Mouse (Mus musculus): ENCODE data around the gene Pkhd1.
"Not testable (repeated sequence)": the region's sequence is repeated elsewhere in the genome, so short reads cannot be mapped to it uniquely, and the experiment has no call there.

Gene Pkhd1

GRCm38 (mm10) chr1:20481843-20482242, 136.0 kb downstream of the Pkhd1 start:
- DNase-seq = no peak

- no peak for DNase-seq
Measured at GRCm38 (mm10) chr1:20478695-20479094, 139.2 kb downstream of the Pkhd1 start.

- no peak for DNase-seq
Measured at GRCm38 (mm10) chr1:20478266-20478659, 139.6 kb downstream of the Pkhd1 start.

GRCm38 (mm10) chr1:20477561-20478265, 140.2 kb downstream of the Pkhd1 start:
- no peak for DNase-seq

GRCm38 (mm10) chr1:20470770-20471169, 147.1 kb downstream of the Pkhd1 start:
- no peak for DNase-seq

- no peak for DNase-seq
Measured at GRCm38 (mm10) chr1:20470317-20470716, 147.5 kb downstream of the Pkhd1 start.

- no peak for DNase-seq
Measured at GRCm38 (mm10) chr1:20466481-20466880, 151.4 kb downstream of the Pkhd1 start.

- DNase-seq = no peak
Measured at GRCm38 (mm10) chr1:20454621-20455020, 163.2 kb downstream of the Pkhd1 start.

GRCm38 (mm10) chr1:20450074-20450473, 167.8 kb downstream of the Pkhd1 start:
- no peak for DNase-seq

- not testable (repeated sequence) for DNase-seq
Measured at GRCm38 (mm10) chr1:20432026-20432425, 185.8 kb downstream of the Pkhd1 start.

- DNase-seq = no peak
Measured at GRCm38 (mm10) chr1:20429056-20429394, 188.8 kb downstream of the Pkhd1 start.

- no peak for DNase-seq
Measured at GRCm38 (mm10) chr1:20428370-20429055, 189.4 kb downstream of the Pkhd1 start.

GRCm38 (mm10) chr1:20409411-20409967, 208.4 kb downstream of the Pkhd1 start:
- no peak for DNase-seq

- DNase-seq = no peak
Measured at GRCm38 (mm10) chr1:20398319-20398718, 219.5 kb downstream of the Pkhd1 start.

GRCm38 (mm10) chr1:20364437-20364836, 253.4 kb downstream of the Pkhd1 start:
- no peak for DNase-seq

GRCm38 (mm10) chr1:20344651-20345050, 273.2 kb downstream of the Pkhd1 start:
- no peak for DNase-seq

- no peak for DNase-seq
Measured at GRCm38 (mm10) chr1:20311485-20311884, 306.4 kb downstream of the Pkhd1 start.

GRCm38 (mm10) chr1:20310925-20311324, 306.9 kb downstream of the Pkhd1 start:
- no peak for DNase-seq

GRCm38 (mm10) chr1:20306116-20306515, 311.7 kb downstream of the Pkhd1 start:
- no peak for DNase-seq

GRCm38 (mm10) chr1:20302943-20303578, 314.8 kb downstream of the Pkhd1 start:
- DNase-seq = no peak

GRCm38 (mm10) chr1:20302187-20302942, 315.5 kb downstream of the Pkhd1 start:
- no peak for DNase-seq

- DNase-seq = no peak
Measured at GRCm38 (mm10) chr1:20301631-20302030, 316.2 kb downstream of the Pkhd1 start.

GRCm38 (mm10) chr1:20288696-20289095, 329.2 kb downstream of the Pkhd1 start:
- no peak for DNase-seq
